Mouse (Mus musculus): ENCODE data around the gene Fbxl18. TPM values are rescaled to one million over a fixed set of nuclear protein-coding genes. Genes with fewer than 3 reads are reported as not detected.
A peak's percentile ranks its signal among the peaks of the same experiment; 100 is the strongest.
"Not testable (repeated sequence)": the region's sequence is repeated elsewhere in the genome, so short reads cannot be mapped to it uniquely, and the experiment has no call there.

Gene Fbxl18
- polyA plus RNA-seq, 1 experiment from 2014 or later = 2.5 TPM

- H3K27ac ChIP-seq = no peak overlapping the region
- peaks cover 30% of the 10 kb centered on the region for H3K79me2 ChIP-seq (ENCODE audit: inconsistent target)
- 82% methylated on average over 9 of the region's 9 CpGs for WGBS (ENCODE audit: missing documents)
- peaks cover 9% of the 10 kb centered on the region; the same call in 1 of the 2 replicates for H3K36me3 ChIP-seq (ENCODE audit: inconsistent target)
- no peak overlapping the region for H3K4me3 ChIP-seq (ENCODE audit: inconsistent target)
Observed at GRCm38 (mm10) chr5:142899057-142899601, 3.9 kb upstream of the Fbxl18 start.

DNA sequence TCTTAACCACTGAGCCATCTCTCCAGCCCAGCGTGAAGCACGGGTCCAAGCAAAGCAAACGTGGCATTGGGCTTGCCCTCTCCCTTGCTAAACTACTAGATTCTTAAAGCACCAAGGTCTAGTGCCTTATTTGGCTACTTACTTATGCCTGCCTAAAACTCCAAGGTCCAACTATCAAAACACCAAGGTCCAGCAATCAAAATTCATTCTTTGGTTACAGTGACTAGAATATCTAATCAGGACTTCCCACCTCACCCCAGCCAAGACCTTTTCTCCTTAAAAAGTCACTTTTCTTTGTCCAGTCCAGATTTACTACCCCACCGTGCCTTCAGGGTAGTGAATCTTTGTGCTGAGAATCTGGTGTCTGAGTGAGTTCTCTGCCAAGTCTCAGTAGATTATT lies 3.1 kb upstream of the Fbxl18 start:
- Histone ChIP-seq H3K4me3 (ENCODE audit: inconsistent target) (no peak overlapping the region), H3K27ac (no peak overlapping the region)
- WGBS (ENCODE audit: missing documents) = 91% methylated on average over 4 of the region's 4 CpGs

DNA sequence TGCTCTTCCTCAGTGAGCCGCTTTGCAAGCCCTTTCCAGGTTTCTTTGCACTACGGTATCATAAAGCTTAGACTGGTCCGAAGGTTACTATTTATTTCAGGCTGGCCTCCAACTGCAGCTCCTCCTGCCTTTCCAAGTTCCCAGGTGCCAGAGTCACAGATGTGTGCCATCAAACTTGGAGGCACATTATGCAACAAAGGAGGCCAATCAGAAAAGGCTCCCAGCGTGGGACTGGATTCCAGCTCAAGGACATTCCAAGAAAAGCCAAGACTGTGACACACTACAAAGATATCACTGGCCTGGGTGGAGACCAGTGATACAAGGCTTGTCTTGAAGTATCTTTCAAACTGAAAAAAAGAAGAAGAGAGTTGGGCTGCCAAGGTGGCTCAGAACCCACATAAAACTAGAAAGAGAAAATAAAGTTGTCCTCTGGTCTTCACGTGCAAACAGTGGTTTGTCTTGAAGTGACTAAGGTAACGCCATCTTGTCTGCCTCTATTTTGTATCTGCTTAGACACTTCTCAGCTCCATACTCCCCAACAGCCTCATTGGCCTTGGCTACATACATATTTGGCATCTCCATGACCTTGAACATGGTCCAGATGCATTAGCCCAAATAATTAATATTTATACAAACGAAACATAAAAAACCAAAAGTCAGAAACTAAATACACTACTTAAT lies 2.5 kb upstream of the Fbxl18 start:
- Histone ChIP-seq H3K79me2 (ENCODE audit: inconsistent target) (peaks cover 32% of the 10 kb centered on the region), H3K36me3 (ENCODE audit: inconsistent target) (no peaks in the 10 kb centered on the region), H3K27ac (no peak overlapping the region), H3K4me3 (ENCODE audit: inconsistent target) (no peak overlapping the region)
- WGBS (ENCODE audit: missing documents) = 94% methylated on average over 7 of the region's 7 CpGs

More for the DNA sequence above, 3.1 kb upstream of the Fbxl18 start:
- peaks cover 4% of the 10 kb centered on the region; the same call in 1 of the 2 replicates for H3K36me3 ChIP-seq (ENCODE audit: inconsistent target)
- H3K79me2 ChIP-seq (ENCODE audit: inconsistent target) = peaks cover 30% of the 10 kb centered on the region

DNA sequence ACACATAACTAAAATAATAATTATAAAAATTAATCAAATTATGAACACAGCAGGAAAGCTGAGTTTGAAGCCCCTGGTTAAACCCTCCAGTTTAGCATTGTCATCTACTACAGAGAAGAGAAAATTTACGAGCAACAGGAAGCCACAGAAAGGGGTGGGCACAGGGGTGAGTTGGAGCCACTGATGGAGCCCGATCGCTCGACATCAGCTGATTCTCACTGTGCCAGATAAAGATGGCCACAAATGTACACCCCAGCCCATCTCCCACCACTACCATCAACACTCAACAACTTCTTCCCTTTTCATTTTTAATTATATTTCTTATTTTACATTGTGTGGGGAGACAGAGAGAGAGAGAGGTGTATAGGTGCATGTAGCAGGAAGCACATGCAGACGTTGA lies 1.5 kb upstream of the Fbxl18 start:
- Histone ChIP-seq H3K4me3 (ENCODE audit: inconsistent target) (no peak overlapping the region), H3K36me3 (ENCODE audit: inconsistent target) (no peaks in the 10 kb centered on the region), H3K27ac (no peak overlapping the region), H3K79me2 (ENCODE audit: inconsistent target) (peaks cover 42% of the 10 kb centered on the region)
- WGBS (ENCODE audit: missing documents) = 17% methylated on average over 4 of the region's 5 CpGs

GRCm38 (mm10) chr5:142896192-142896591 lies 971 bp upstream of the Fbxl18 start:
- no peaks in the 10 kb centered on the region for H3K36me3 ChIP-seq (ENCODE audit: inconsistent target)
- H3K4me3 ChIP-seq (ENCODE audit: inconsistent target) = peak overlapping the region; percentile 94; the same call in 1 of the 2 replicates
- peaks cover 47% of the 10 kb centered on the region for H3K79me2 ChIP-seq (ENCODE audit: inconsistent target)
- H3K27ac ChIP-seq = peak overlapping the region; percentile 86
- WGBS (ENCODE audit: missing documents) = 10% methylated on average over 10 of the region's 10 CpGs

GRCm38 (mm10) chr5:142891396-142891795 lies 3.8 kb downstream of the Fbxl18 start:
- 96% methylated on average over 6 of the region's 6 CpGs for WGBS (ENCODE audit: missing documents)
- peaks cover 53% of the 10 kb centered on the region for H3K79me2 ChIP-seq (ENCODE audit: inconsistent target)
- H3K4me3 ChIP-seq (ENCODE audit: inconsistent target) = no peak overlapping the region
- peaks cover under 1% of the 10 kb centered on the region; the same call in 1 of the 2 replicates for H3K36me3 ChIP-seq (ENCODE audit: inconsistent target)
- H3K27ac ChIP-seq = no peak overlapping the region

GRCm38 (mm10) chr5:142887533-142887932 lies 7.7 kb downstream of the Fbxl18 start:
- Histone ChIP-seq H3K79me2 (ENCODE audit: inconsistent target) (peaks cover 19% of the 10 kb centered on the region; the same call in 1 of the 2 replicates), H3K36me3 (ENCODE audit: inconsistent target) (peaks cover 19% of the 10 kb centered on the region; the same call in 1 of the 2 replicates)
- H3K27ac ChIP-seq; H3K4me3 ChIP-seq (ENCODE audit: inconsistent target): not testable (repeated sequence)
- 89% methylated on average over 3 of the region's 3 CpGs for WGBS (ENCODE audit: missing documents)

GRCm38 (mm10) chr5:142886761-142887160 lies 8.5 kb downstream of the Fbxl18 start:
- Histone ChIP-seq H3K27ac (no peak overlapping the region), H3K79me2 (ENCODE audit: inconsistent target) (peaks cover 12% of the 10 kb centered on the region; the same call in 1 of the 2 replicates), H3K4me3 (ENCODE audit: inconsistent target) (no peak overlapping the region), H3K36me3 (ENCODE audit: inconsistent target) (peaks cover 22% of the 10 kb centered on the region; the same call in 1 of the 2 replicates)
- WGBS (ENCODE audit: missing documents) = 94% methylated on average over 20 of the region's 20 CpGs

- 97% methylated on average over 19 of the region's 19 CpGs for WGBS (ENCODE audit: missing documents)
- peaks cover 22% of the 10 kb centered on the region; the same call in 1 of the 2 replicates for H3K36me3 ChIP-seq (ENCODE audit: inconsistent target)
- H3K4me3 ChIP-seq (ENCODE audit: inconsistent target) = no peak overlapping the region
- peaks cover 6% of the 10 kb centered on the region; the same call in 1 of the 2 replicates for H3K79me2 ChIP-seq (ENCODE audit: inconsistent target)
- no peak overlapping the region for H3K27ac ChIP-seq
Observed at GRCm38 (mm10) chr5:142886181-142886580, 9.0 kb downstream of the Fbxl18 start.

DNA sequence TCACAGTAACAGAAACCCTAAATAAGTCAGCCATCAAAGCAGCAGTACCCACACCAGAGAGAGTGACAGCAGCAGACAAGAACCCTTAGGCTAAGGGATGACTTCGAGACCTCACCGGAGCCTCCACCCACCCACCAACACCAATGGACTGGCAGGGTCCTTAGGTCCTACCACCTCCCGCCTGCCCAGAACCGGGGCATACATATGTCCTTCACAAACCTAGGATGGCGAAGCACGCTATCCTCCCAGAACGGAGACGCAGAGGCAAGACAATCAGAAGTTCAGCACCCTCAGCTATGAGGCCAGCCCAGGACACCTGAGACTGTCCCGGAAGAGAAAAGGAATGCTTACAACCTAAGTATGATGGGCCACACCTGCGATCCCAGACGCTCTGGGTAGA lies 12.8 kb downstream of the Fbxl18 start:
- 93% methylated on average over 11 of the region's 11 CpGs for WGBS (ENCODE audit: missing documents)
- no peaks in the 10 kb centered on the region for H3K79me2 ChIP-seq (ENCODE audit: inconsistent target)
- no peak overlapping the region for H3K27ac ChIP-seq
- no peak overlapping the region for H3K4me3 ChIP-seq (ENCODE audit: inconsistent target)
- H3K36me3 ChIP-seq (ENCODE audit: inconsistent target) = peaks cover 25% of the 10 kb centered on the region; the same call in 1 of the 2 replicates

DNA sequence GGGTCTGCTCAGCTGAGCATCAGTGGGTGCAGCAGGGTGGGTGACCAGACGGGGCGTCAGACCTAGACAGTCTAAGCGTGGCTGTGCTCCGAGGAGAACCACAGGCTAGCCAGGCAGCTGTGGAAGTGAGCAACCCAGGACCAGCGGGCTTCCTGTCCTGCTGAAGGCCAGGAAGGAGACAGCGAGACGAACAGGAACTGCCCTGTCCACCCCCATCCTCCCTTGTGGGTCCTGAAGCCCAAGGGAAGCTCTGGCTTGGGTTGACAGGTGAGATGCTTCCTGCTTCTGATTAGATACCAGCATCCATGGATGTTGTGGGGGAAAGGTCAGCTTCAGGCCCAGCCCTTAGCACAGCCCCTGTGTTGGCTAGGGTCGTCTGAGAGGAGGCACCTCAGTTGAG lies 13.3 kb downstream of the Fbxl18 start:
- Histone ChIP-seq H3K27ac (no peak overlapping the region), H3K36me3 (ENCODE audit: inconsistent target) (peaks cover 25% of the 10 kb centered on the region; the same call in 1 of the 2 replicates), H3K4me3 (ENCODE audit: inconsistent target) (no peak overlapping the region), H3K79me2 (ENCODE audit: inconsistent target) (no peaks in the 10 kb centered on the region)
- WGBS (ENCODE audit: missing documents) = 50% methylated on average over 5 of the region's 8 CpGs

DNA sequence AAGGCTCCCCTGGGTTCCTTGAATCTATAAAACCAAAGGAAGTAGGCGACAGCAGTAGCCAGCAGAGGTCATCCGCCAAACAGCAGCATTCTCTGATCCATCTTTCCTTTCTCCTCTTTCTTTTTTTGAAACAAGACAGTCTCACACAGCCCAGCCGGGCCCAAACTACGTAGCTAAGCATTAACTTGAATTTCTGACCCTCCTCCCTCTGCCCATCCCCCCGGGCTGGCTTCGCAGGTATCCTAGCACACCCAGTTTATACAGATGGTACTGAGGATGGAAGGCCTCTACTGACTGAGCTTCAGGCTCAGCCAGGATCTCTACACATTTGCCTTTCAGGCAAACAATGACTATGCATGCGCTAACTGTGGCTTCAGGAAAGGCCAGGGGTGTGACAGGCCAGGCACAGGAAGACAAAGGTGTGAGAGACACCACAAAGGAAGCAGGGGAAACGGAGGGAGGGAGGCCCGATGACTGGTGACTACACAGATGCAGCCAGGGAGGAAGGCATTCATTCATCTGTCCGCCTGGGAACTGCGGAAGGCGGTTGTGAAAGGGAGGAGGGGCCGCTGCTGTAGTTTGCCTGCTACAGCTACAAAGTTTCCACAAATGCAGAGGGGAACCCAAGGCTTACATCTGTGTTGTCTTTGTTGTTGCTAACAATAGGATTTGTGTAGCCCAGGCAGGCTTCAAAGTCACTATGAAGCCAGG lies 14.3 kb downstream of the Fbxl18 start:
- Histone ChIP-seq H3K79me2 (ENCODE audit: inconsistent target) (no peaks in the 10 kb centered on the region), H3K4me3 (ENCODE audit: inconsistent target) (no peak overlapping the region), H3K36me3 (ENCODE audit: inconsistent target) (peaks cover 27% of the 10 kb centered on the region), H3K27ac (no peak overlapping the region)
- WGBS (ENCODE audit: missing documents) = 44% methylated on average over 13 of the region's 13 CpGs

- no peaks in the 10 kb centered on the region for H3K79me2 ChIP-seq (ENCODE audit: inconsistent target)
- peaks cover 31% of the 10 kb centered on the region for H3K36me3 ChIP-seq (ENCODE audit: inconsistent target)
- 93% methylated on average over 6 of the region's 6 CpGs for WGBS (ENCODE audit: missing documents)
- H3K27ac ChIP-seq = no peak overlapping the region
- no peak overlapping the region for H3K4me3 ChIP-seq (ENCODE audit: inconsistent target)
Observed at GRCm38 (mm10) chr5:142880246-142880645, 15.0 kb downstream of the Fbxl18 start.

- no peak overlapping the region for H3K4me3 ChIP-seq (ENCODE audit: inconsistent target)
- no peak overlapping the region for H3K27ac ChIP-seq
- H3K36me3 ChIP-seq (ENCODE audit: inconsistent target) = peaks cover 25% of the 10 kb centered on the region
- H3K79me2 ChIP-seq (ENCODE audit: inconsistent target) = no peaks in the 10 kb centered on the region
- WGBS (ENCODE audit: missing documents) = 60% methylated on average over 8 of the region's 8 CpGs
Observed at GRCm38 (mm10) chr5:142879318-142880175, 15.7 kb downstream of the Fbxl18 start.
